Mouse (Mus musculus) heart, adult 9 months (tissue): Measurements from ENCODE around the gene Hddc2.

Experiments
- DNase-seq, 2 experiments: peaks; one replicate each; pipeline ENCODE4 v3.0.0; 2022; ENCODE audit warnings: low spot score in 2 of 2

Hddc2 gene

GRCm38 (mm10) chr10:31312865-31313848 lies at the start of gene Hddc2:
Gene Hddc2, plus strand, starts transcription at chr10:31313383.
- peak; percentile 56 to 63 for DNase-seq

- DNase-seq = no peak
These were observed 40.4 kb upstream of the Hddc2 start for GRCm38 (mm10) chr10:31272738-31273137.

GRCm38 (mm10) chr10:31273171-31273570 lies 40.0 kb upstream of the Hddc2 start:
- no peak for DNase-seq

- DNase-seq = no peak
These were observed 25.4 kb upstream of the Hddc2 start for GRCm38 (mm10) chr10:31287787-31288186.

- no peak for DNase-seq
These were observed 24.3 kb upstream of the Hddc2 start for GRCm38 (mm10) chr10:31288697-31289390.

GRCm38 (mm10) chr10:31295705-31296104 lies 17.5 kb upstream of the Hddc2 start:
- no peak for DNase-seq

GRCm38 (mm10) chr10:31296458-31296857 lies 16.7 kb upstream of the Hddc2 start:
- DNase-seq = no peak

- no peak for DNase-seq
These were observed 16.1 kb upstream of the Hddc2 start for GRCm38 (mm10) chr10:31297106-31297505.

GRCm38 (mm10) chr10:31298263-31298662 lies 14.9 kb upstream of the Hddc2 start:
- DNase-seq = no peak

- DNase-seq = peak; percentile 5 to 49
These were observed 14.1 kb upstream of the Hddc2 start for GRCm38 (mm10) chr10:31298921-31299574.

- DNase-seq = no peak
These were observed 12.9 kb upstream of the Hddc2 start for GRCm38 (mm10) chr10:31300292-31300691.

- no peak for DNase-seq
These were observed 9.7 kb upstream of the Hddc2 start for GRCm38 (mm10) chr10:31303446-31303845.

- DNase-seq = no peak
These were observed 6.1 kb upstream of the Hddc2 start for GRCm38 (mm10) chr10:31307024-31307598.

GRCm38 (mm10) chr10:31318491-31318890 lies 5.3 kb downstream of the Hddc2 start:
- DNase-seq = no peak

- DNase-seq = no peak
These were observed 16.3 kb downstream of the Hddc2 start for GRCm38 (mm10) chr10:31329436-31329835.

- DNase-seq = no peak
These were observed 17.2 kb downstream of the Hddc2 start for GRCm38 (mm10) chr10:31330286-31330962.

- DNase-seq = peak in 1 of 2 experiments; percentile 13
These were observed 18.1 kb downstream of the Hddc2 start for GRCm38 (mm10) chr10:31331225-31331775.

- DNase-seq = no peak
These were observed 23.2 kb downstream of the Hddc2 start for GRCm38 (mm10) chr10:31336432-31336831.

- no peak for DNase-seq
These were observed 33.2 kb downstream of the Hddc2 start for GRCm38 (mm10) chr10:31346401-31346800.

- no peak for DNase-seq
These were observed 37.9 kb downstream of the Hddc2 start for GRCm38 (mm10) chr10:31351056-31351455.
